Mouse (Mus musculus): ENCODE results near the gene Dnm1.
A peak's percentile ranks its signal among the peaks of the same experiment; 100 is the strongest.
"Not testable (repeated sequence)": the region's sequence is repeated elsewhere in the genome, so short reads cannot be mapped to it uniquely, and the experiment has no call there.

The Dnm1 gene

GRCm38 (mm10) chr2:32353007-32353542 is at the start of gene Dnm1:
Dnm1 (minus strand) TSS chr2:32353338.
- peak; percentile 92 for DNase-seq

- no peak for DNase-seq
These were observed 43.6 kb upstream of the Dnm1 start for GRCm38 (mm10) chr2:32396695-32397094.

GRCm38 (mm10) chr2:32395946-32396621 is 42.9 kb upstream of the Dnm1 start:
- peak; percentile 87 for DNase-seq

GRCm38 (mm10) chr2:32395484-32395945 is 42.4 kb upstream of the Dnm1 start, which contains the start of gene Ptges2:
Ptges2 (plus strand) TSS chr2:32395896.
- DNase-seq, result peak; percentile 75

GRCm38 (mm10) chr2:32394973-32395372 is 41.8 kb upstream of the Dnm1 start:
- no peak for DNase-seq

GRCm38 (mm10) chr2:32392063-32392462 is 38.9 kb upstream of the Dnm1 start:
- no peak for DNase-seq

- DNase-seq, result no peak
These were observed 37.7 kb upstream of the Dnm1 start for GRCm38 (mm10) chr2:32390871-32391270.

- no peak for DNase-seq
These were observed 36.0 kb upstream of the Dnm1 start for GRCm38 (mm10) chr2:32389157-32389556.

- no peak for DNase-seq
These were observed 34.8 kb upstream of the Dnm1 start, which contains the start of gene Lcn2 for GRCm38 (mm10) chr2:32387706-32388490. Lcn2 (minus strand) TSS chr2:32388252.

GRCm38 (mm10) chr2:32382689-32383088 is 29.6 kb upstream of the Dnm1 start:
- DNase-seq, result no peak

- peak; percentile 89 for DNase-seq
These were observed 28.7 kb upstream of the Dnm1 start, which contains the start of gene 1110008P14Rik for GRCm38 (mm10) chr2:32381775-32382223. 1110008P14Rik (minus strand) TSS chr2:32381938.

- no peak for DNase-seq
These were observed 28.1 kb upstream of the Dnm1 start for GRCm38 (mm10) chr2:32381141-32381774.

- no peak for DNase-seq
These were observed 26.9 kb upstream of the Dnm1 start for GRCm38 (mm10) chr2:32380001-32380500.

- DNase-seq, result no peak
These were observed 23.8 kb upstream of the Dnm1 start for GRCm38 (mm10) chr2:32376963-32377362.

GRCm38 (mm10) chr2:32375317-32375940 is 22.3 kb upstream of the Dnm1 start:
- no peak for DNase-seq

GRCm38 (mm10) chr2:32374191-32374590 is 21.1 kb upstream of the Dnm1 start:
- no peak for DNase-seq

GRCm38 (mm10) chr2:32367315-32367714 is 14.2 kb upstream of the Dnm1 start:
- no peak for DNase-seq

- DNase-seq, result no peak
These were observed 11.0 kb upstream of the Dnm1 start for GRCm38 (mm10) chr2:32364121-32364520.

- no peak for DNase-seq
These were observed 10.4 kb upstream of the Dnm1 start for GRCm38 (mm10) chr2:32363376-32364106.

GRCm38 (mm10) chr2:32362817-32363340 is 9.7 kb upstream of the Dnm1 start:
- peak; percentile 91 for DNase-seq

GRCm38 (mm10) chr2:32362274-32362673 is 9.1 kb upstream of the Dnm1 start:
- not testable (repeated sequence) for DNase-seq
